35 mouse cellular contexts compared by ENCODE assay signal in the genomic region with DNA sequence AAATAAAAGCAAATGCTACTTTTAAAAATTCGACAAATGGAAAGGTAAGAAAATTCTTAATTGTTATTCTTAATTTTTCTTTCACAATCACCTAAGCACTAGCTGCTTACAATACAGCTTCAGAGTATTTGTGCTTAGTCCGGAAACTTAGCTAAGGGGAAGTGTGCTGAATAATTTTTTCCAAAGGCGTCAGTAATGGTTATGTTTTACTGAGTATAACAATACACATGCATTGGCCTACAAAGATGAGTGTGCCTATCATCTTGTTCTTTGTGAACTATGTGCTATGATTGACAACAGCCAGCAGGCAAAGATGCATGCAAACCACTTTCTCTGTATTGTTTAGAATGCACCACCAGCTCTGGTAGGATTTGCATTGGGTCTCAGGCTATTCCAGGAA.
"Had no signal": no experiment of that assay in that cellular context is flagged by ENCODE, and none has a peak within 500 bp of the region (broad histone marks: within the 10 kb centered on the region; RNA-seq: fewer than 3 reads in every experiment).

No protein-coding gene starts in this region.

- H3K9ac ChIP-seq: heart, embryonic 12.5 days; heart, embryonic 13.5 days; heart, embryonic 15.5 days; hindbrain, embryonic 12.5 days; hindbrain, embryonic 13.5 days; hindbrain, embryonic 14.5 days; hindbrain, embryonic 15.5 days; intestine, embryonic 15.5 days; kidney, embryonic 15.5 days had no signal

- H3K27me3 ChIP-seq: heart, embryonic 12.5 days; heart, embryonic 13.5 days; heart, embryonic 15.5 days; hindbrain, embryonic 12.5 days; hindbrain, embryonic 13.5 days; hindbrain, embryonic 15.5 days; intestine, embryonic 15.5 days; kidney, embryonic 15.5 days had no signal

- H3K4me1 ChIP-seq: heart, embryonic 12.5 days; heart, embryonic 13.5 days; heart, embryonic 15.5 days; hindbrain, embryonic 10.5 days; hindbrain, embryonic 12.5 days; hindbrain, embryonic 13.5 days; hindbrain, embryonic 15.5 days; intestine, embryonic 15.5 days; kidney, embryonic 15.5 days had no signal

- DNase-seq: heart, postnatal 10 days; heart, postnatal 14 days; heart, postnatal 36 days; heart, postnatal 4 days; kidney, adult 11 months; kidney, adult 18-20 months; kidney, adult 2 months; kidney, adult 8-10 months; kidney, adult 9 months; kidney, postnatal 10 days; kidney, postnatal 25 days; kidney, postnatal 36 days; kidney, postnatal 4 days; layer of hippocampus, adult 9-11 months; layer of hippocampus, postnatal 36 days had no signal

- H3K36me3 ChIP-seq: heart, embryonic 10.5 days; heart, embryonic 12.5 days; heart, embryonic 13.5 days; heart, embryonic 15.5 days; hindbrain, embryonic 10.5 days; hindbrain, embryonic 12.5 days; hindbrain, embryonic 13.5 days; hindbrain, embryonic 15.5 days; intestine, embryonic 15.5 days; kidney, embryonic 15.5 days had no signal

- H3K4me2 ChIP-seq: heart, embryonic 11.5 days; heart, embryonic 12.5 days; heart, embryonic 13.5 days; heart, embryonic 15.5 days; hindbrain, embryonic 12.5 days; hindbrain, embryonic 13.5 days; hindbrain, embryonic 14.5 days; hindbrain, embryonic 15.5 days; intestine, embryonic 15.5 days; kidney, embryonic 15.5 days had no signal

- ATAC-seq: hindbrain, embryonic 16.5 days; hindbrain, postnatal 0 days; inflammation-experienced regulatory T-cells, adult 6 months; intestine, embryonic 15.5 days; intestine, embryonic 16.5 days; intestine, postnatal 0 days had no signal

- H3K9me3 ChIP-seq: heart, embryonic 10.5 days; heart, embryonic 13.5 days; hindbrain, embryonic 12.5 days; hindbrain, embryonic 15.5 days; intestine, embryonic 15.5 days; kidney, embryonic 15.5 days had no signal

- H3K4me3 ChIP-seq: heart, embryonic 10.5 days; heart, embryonic 12.5 days; heart, embryonic 13.5 days; heart, embryonic 15.5 days; hindbrain, embryonic 10.5 days; hindbrain, embryonic 12.5 days; hindbrain, embryonic 13.5 days; hindbrain, embryonic 15.5 days; intestine, embryonic 15.5 days; kidney, embryonic 15.5 days; layer of hippocampus, adult 2 months; left cerebral cortex, adult 2 months had no signal

- H3K27ac ChIP-seq: heart, embryonic 10.5 days; heart, embryonic 13.5 days; heart, embryonic 15.5 days; hindbrain, embryonic 10.5 days; hindbrain, embryonic 12.5 days; hindbrain, embryonic 13.5 days; hindbrain, embryonic 14.5 days; hindbrain, embryonic 15.5 days; hindbrain, postnatal 0 days; intestine, embryonic 15.5 days; kidney, embryonic 15.5 days; kidney, postnatal 0 days; layer of hippocampus, adult 2 months; left cerebral cortex, adult 2 months had no signal
